Mouse (Mus musculus) midbrain, embryonic 16.5 days (tissue): ENCODE results near the gene Tsnax. TPM values are rescaled to one million over a fixed set of nuclear protein-coding genes. Genes with fewer than 3 reads are reported as not detected.

ENCODE experiments used
- microRNA-seq: library from miRNA; unstranded; fragments of <30 nt; microRNA quantifications from one replicate; pipeline ENCODE4, GENCODE M21; 2017
- polyA plus RNA-seq: library from polyadenylated mRNA; unstranded; fragments of >200 nt; fragmentation: Nextera tagmentation; extraction: Ambion mirVana; gene quantifications from 2 replicates; pipeline ENCODE4 v1.2.1, GENCODE M21; 2015

The Tsnax gene
- polyA plus RNA-seq, 1 experiment from 2014 or later: 243 TPM

Small RNA genes within 50 kb of the gene (microRNA-seq; reads per million reads assigned to microRNA genes)
- not detected for gene Gm22197

Other genes with a start within 250 kb of the Tsnax start
- gene Trim67, start 219.9 kb upstream of the Tsnax start, polyA plus RNA-seq: 28.0 and 29.5 TPM in 2 replicates
- 70.7 and 74.1 TPM in 2 replicates for gene Gnpat, start 150.0 kb upstream of the Tsnax start, polyA plus RNA-seq
- 25.5 and 27.3 TPM in 2 replicates for gene 2810004N23Rik, start 149.9 kb upstream of the Tsnax start, polyA plus RNA-seq
- gene Exoc8, start 115.3 kb upstream of the Tsnax start, polyA plus RNA-seq: 14.1 and 15.3 TPM in 2 replicates
- gene Sprtn, start 115.1 kb upstream of the Tsnax start, polyA plus RNA-seq: 9.0 and 9.4 TPM in 2 replicates
- 15.6 and 17.8 TPM in 2 replicates for gene Egln1, start 63.7 kb upstream of the Tsnax start, polyA plus RNA-seq
- gene Disc1, start 41.2 kb downstream of the Tsnax start, polyA plus RNA-seq: 1.2 and 1.5 TPM in 2 replicates